Mouse (Mus musculus) megakaryocyte-erythroid progenitor cell, adult 5-6 weeks (primary cell): ENCODE measurements around the gene Batf. TPM values are rescaled to one million over a fixed set of nuclear protein-coding genes. Genes with fewer than 3 reads are reported as not detected.
A peak's percentile ranks its signal among the peaks of the same experiment; 100 is the strongest.

Source experiments
- ATAC-seq: replicated peaks from 2 replicates; pipeline ENCODE4 v1.8.0; 2016; ENCODE audit warnings: mild to moderate bottlenecking, inconsistent platforms; ENCODE audit not compliant: severe bottlenecking, poor library complexity, low FRiP score, low TSS enrichment
- total RNA-seq, 2 experiments: library from RNA; stranded (forward) in 1 of 2; stranded (reverse) in 1 of 2; fragments of 200-1000, 215-1000 nt in 1 of 2; fragments of >200 nt in 1 of 2; fragmentation: Nextera tagmentation in 1 of 2; gene quantifications; 2 replicates each; pipeline ENCODE4 v1.2.3; 2014 to 2017

Gene Batf
- total RNA-seq, 2 experiments from 2014 or later: 3.3 to 10.4 TPM

DNA sequence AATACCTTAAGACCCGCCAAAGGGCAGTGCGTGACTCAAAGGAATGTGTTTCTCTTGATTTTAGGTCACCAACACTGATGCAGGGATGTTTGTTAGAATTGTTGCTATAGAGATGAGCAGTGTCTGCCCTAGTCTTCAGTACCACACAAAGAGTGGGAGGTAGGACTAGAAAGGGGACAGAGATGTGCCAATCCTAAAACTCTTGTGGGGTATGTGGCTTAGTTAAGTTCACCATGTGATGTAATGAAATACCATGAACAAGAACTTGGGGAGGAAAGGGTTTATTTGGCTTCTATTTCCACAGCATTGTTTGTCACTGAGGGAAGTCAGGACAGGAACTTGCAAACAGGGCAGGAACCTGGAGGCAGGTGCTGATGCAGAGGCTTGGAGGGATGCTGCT lies 26.1 kb downstream of the Batf start:
- no peak for ATAC-seq

GRCm38 (mm10) chr12:85714126-85714525 lies 27.7 kb downstream of the Batf start:
- no peak for ATAC-seq

- ATAC-seq: no peak
Measured at GRCm38 (mm10) chr12:85725306-85725705, 38.8 kb downstream of the Batf start.

- ATAC-seq: no peak
Measured at GRCm38 (mm10) chr12:85726729-85727397, 40.4 kb downstream of the Batf start.

GRCm38 (mm10) chr12:85728181-85728580 lies 41.7 kb downstream of the Batf start:
- no peak for ATAC-seq

- peak; percentile 74 for ATAC-seq
Measured at GRCm38 (mm10) chr12:85729022-85729944, 42.8 kb downstream of the Batf start.

DNA sequence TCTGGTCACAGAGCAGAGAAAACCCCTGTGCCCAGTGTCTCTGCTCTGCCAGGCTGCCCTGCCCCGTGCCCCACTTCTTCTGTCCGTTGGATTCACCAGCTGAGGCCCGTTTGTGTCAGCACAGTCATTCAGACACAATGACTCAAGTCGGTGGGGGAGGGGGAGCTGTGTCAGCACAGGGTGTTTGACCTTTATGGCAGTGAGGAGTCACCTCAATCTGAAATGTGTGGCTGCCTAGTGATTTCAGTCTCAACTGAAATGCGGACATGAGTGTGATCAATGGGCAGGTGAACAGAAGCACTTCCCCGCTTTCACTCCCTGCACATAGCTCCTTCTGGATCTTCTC lies 43.4 kb downstream of the Batf start:
- ATAC-seq: no peak

DNA sequence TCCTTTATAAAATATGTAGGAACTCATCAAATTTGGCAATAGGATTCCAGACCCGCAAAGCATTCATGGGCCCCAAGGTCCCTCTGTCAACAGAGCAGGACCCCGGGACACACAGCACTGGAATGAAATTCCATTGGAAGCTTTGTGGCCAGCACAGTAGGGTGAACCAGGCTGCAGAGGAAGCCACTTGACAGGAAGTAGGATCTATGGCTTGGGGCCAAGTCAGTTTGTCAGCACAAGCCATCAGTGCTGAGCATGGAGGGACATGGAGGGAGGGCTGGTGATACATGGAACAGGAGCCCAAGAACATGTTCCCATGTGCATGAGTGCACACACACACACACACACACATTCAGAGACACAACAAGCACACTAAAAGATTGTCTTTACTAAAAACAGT lies 49.7 kb downstream of the Batf start:
- ATAC-seq: no peak

DNA sequence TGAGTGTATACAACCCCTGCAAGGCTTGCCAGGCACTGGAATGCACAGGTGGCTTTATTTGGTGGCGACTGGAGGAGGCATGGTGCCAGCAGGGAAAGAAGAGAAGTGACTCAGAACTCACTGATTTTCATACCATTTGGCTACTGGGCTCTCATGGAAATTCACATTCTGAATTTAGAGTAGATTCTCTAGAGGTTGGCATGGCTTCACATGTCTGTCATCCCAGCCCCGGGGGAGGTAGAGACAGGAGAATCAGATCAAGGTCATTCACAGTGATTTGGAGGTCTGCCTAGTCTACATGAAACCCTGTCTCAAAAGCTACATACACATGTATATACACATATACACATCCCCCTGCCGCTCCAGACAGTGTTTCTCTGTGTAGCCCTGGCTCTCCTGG lies 50.5 kb downstream of the Batf start:
- ATAC-seq: no peak

- peak; percentile 94 for ATAC-seq
Measured at GRCm38 (mm10) chr12:85745827-85746695, 59.6 kb downstream of the Batf start, which contains the start of gene Flvcr2. Gene Flvcr2 (plus strand): TSS chr12:85746539.

- ATAC-seq: 0 out of 2 replicates have a peak, but pooled peaks have one; percentile 31
Measured at GRCm38 (mm10) chr12:85746696-85747219, 60.3 kb downstream of the Batf start.

DNA sequence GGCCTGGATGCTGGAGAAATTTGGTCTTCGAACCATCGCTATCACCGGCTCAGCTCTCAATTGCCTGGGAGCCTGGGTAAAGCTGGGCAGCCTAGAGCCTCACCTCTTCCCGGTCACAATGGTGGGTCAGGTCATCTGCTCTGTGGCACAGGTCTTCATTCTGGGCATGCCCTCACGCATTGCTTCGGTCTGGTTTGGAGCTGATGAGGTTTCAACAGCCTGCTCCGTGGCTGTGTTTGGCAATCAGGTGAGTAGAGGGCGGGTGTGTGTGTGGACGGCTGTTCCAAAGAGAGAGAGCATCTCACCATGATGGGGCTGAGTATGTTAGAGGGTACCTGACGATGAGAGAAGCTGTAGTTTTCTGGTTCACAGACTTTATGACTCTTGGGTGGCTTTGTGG lies 60.9 kb downstream of the Batf start:
- ATAC-seq: no peak

DNA sequence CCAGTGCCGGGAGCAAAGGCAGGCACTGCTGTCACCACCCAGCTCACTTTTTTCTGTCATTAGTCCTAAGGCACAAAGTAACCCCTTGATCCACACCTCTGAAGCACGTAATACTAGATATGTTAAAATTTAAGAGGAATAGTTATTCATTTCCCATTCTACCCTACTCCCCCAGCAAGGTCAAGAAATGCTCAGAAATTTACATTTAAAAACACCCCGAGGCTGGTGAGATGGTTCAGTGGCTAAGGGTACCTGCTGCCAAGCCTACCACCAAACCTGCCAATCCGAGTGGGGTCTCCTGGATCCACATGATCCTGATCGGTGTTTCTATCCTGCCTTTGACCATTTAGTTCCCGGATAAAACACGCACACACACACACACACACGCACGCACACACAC lies 63.4 kb downstream of the Batf start:
- no peak for ATAC-seq

GRCm38 (mm10) chr12:85752116-85752515 lies 65.6 kb downstream of the Batf start:
- no peak for ATAC-seq

GRCm38 (mm10) chr12:85753223-85753622 lies 66.8 kb downstream of the Batf start:
- no peak for ATAC-seq

- no peak for ATAC-seq
Measured at GRCm38 (mm10) chr12:85754611-85755265, 68.3 kb downstream of the Batf start.

DNA sequence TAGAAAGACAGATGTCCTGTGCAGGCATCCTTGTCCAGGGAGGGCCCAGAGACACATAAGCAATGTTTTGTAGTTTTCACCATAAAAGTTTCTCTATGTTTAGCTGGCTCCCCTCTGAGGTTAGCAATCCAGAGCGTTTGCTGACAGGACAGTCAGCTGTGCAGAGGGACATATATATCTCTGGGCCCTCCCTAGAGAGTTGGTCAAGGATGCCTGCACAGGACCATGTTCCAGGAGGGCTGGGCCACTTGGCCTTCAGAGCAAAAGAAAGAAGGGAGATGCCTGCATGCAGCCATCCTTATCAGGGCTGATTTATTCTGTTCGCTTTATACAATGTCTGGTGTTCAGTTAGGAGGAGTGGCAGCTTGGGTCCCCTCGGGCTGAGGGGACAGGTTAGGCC lies 70.0 kb downstream of the Batf start:
- no peak for ATAC-seq

DNA sequence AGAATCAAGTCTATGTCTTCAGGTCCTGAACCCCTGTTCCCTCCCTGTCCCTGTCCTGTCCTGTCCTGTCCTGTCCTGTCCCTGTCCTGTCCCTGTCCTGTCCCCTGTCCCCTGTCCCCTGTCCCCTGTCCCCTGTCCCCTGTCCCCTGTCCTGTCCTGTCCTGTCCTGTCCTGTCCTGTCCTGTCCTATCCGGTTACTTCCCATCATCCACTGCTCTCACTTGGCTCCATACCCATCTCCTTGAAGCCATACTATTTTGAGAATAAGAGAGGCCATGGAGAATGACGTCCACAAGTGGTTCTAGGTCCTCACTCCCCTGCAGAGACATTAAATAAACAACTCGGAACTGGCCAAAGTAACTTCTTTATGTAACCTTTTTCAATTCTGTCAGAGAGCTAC lies 70.6 kb downstream of the Batf start:
- ATAC-seq: no peak
